Mouse (Mus musculus): ENCODE data around the gene Gdf9.

Gene Gdf9

DNA sequence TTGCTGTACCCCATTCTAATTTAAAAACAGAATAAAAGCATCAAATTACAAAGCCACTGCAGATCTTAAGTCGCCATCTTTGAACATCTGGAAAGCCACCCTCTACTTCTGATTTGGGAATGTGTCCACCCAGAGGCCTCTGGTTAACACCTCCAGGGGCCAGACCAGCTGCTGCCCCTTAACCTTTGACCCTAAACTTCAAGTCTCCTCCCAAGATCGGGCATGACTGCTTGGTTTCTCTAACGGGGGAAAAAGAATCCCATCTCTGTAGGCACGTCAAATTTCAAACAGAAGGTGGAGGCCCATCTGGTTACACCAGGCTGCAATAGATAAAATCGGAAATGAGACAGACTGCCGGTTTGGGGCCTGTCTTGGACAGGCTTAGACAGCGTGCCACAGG is 47.0 kb downstream of the Gdf9 start:
- in situ Hi-C loops (cut with MseI, MboI): no loop called here

DNA sequence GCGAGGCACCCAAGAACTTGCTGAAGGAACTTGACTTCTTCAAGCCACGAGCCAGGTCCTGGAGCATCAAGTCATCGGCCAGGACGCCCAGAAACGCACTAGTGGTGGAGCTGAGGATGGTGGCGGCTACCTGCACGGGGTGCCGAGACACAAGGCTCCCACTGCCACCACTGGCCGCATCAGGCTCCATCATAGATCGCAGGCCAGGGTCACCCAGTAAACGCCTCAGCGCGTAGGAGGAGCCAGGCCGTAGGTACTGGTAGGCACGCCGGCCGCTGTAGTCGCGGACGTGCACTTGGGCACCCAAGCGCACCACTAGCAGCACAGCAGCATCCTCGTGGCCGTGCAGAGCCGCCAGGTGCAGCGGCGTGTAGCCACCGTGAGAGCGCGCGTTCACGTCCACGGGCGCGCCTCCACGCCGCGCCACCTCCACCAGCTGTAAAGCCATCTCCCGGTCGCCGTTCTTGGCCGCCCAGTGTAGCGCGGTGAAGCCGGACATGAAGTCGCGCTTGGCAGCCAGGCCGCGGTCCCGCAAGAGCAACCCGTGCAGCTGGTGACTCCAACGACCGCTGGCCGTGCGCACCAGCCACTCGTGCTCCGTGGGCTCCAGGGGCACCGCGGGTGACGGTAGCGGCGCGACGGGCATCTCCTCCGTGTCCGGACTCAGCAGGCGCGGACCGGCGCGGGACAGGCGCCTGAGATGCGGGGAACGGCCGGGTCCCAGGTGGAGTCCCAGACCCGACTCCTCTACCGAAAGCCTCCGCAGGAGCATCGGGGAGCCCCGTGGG is 47.8 kb downstream of the Gdf9 start:
- in situ Hi-C loops (cut with MseI, MboI): no loop called here

DNA sequence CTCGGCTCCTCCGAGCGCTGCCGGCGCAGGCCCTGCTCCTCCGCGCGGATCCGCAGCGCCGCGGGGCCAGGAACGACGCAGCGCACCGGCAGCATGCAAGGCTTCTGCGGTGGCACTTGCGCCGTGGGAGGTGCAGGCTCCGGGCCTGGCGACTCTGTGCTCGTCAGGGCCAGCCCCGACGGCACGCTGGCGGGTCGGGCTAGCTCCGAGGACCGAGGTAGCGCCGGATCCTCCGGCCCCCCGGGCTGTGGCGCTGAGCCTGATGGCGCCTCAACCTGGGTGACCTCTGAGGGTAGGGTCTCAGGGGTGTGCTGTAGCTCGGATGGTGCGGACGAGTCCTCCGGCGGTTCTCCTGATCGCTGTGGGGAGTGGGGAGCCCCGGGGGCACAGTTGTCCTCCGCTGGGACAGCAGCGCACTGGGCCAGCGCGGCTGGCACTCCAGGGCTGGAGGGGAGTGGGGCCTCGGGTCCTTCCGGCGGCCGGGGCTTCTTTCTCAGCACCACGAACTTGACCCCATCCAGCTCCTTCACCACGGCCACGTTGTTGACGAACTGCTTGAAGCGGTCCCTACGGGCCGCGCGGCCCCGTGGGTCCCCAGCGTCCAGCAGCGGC is 48.5 kb downstream of the Gdf9 start:
- in situ Hi-C loops (cut with MseI, MboI): no loop called here

DNA sequence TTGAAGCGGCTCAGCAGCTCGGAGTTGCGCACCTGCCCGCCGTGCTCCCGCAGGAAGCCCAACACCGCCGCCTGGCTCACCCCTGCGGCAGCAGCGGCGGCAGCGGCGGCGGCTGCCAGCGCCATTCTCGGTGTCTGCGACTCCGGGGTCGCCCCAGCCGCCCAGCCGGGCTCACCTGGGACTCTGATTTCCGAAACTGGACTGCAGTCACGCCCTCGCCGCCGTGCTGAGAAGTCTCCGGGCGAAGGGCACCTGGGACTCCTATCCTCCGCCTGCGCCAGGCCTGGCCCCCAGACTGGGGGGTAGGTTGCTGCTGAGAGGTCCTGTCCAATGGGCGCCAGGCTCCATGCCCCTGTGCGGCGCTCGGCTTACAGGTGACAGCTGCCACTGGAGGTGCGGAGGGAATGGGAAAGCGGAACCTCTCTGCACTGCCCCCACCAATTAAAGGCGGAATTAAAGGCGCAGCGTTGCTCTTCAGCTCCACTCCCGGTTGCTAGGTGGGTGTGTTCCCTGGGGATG is 49.0 kb downstream of the Gdf9 start, which contains the start of the genes Gm9945 and Sowaha:
Gene Gm9945, plus strand, starts transcription at position 384 of the 519 bp plus-strand sequence.
Gene Sowaha, minus strand, starts transcription at position 492 of the 519 bp plus-strand sequence.
- in situ Hi-C loops (cut with MseI, MboI): no loop called here

DNA sequence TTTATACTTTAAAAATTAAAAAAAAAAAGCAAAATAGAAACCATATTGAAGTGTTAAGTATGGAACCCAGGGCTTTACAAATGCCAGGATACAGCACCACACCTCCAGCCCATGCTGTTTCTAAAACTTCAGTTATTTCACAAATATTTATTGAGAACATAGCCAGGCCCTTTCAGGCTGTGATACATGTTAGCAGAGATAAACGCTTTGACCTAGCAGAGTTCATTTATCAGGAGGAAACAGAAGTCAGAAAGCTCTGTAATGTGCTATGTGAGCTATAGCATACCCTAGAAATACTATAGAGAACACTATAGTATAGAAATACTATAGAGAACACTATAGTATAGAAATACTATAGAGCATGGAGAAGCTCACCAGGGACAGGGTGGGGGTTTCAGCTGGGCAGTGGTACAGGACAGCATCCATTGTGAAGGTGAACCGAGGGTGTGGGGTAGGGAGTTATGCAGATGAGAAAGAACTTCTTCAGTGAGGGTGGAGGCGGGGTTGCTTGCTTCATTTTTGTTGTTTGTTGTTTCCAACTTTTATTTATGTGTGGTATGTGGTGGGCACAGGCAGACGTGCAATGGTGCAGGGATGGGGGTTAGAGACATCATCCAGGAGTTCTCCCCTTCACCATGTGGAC is 50.4 kb downstream of the Gdf9 start:
- in situ Hi-C loops (cut with MseI, MboI): no loop called here

DNA sequence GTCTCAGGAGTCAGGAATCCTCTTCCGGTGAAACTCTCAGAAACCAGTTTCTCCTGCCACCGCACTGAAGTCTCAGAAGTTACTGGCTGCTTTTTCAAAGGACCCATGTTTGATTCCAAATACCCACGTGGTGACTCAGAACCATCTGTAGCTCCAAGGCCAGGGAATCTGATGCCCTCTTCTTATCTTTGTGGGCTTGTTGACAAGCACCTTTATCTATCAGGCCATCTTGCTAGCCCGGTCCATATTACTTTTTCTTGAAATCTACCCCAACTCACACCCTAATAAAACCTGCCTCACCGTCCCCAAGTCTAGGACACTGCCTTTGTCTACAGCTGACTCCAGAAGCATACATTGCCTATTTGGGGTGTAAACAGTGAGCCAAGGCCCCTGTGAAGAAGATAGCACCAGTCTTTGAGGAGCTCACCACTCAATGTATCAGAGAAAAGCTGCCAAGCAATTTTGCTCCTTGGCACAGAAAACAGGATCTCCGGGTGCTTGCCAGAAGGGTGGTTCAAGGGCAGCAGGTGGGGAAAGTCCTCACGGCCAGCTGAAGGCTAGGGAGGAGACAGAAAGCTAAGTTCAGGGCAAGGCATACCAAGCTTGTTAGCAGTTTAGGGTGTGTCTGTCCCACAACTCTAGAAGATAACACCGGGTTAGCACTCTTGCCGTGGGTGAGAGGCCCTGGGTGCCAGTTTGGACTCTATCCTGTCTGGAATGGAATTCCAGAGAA is 52.5 kb downstream of the Gdf9 start:
- in situ Hi-C loops (cut with MseI, MboI): no loop called here

DNA sequence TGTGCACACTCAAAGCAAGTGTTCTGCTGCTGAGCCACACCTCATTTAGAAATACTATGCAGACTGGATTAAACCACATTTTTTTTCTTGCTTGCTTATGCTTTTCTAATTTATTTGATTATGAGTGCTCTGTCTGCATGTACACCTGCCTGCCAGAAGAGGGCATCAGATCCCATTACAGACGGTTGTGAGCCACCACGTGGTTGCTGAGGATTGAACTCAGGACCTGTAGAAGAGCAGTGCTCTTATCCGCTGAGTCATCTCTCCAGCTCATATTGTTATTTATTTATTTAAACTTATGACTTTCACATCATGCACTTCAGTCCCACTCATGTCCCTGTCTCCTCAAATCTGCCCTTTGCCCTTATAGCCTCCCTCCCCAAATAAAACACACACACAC is 54.9 kb downstream of the Gdf9 start:
- in situ Hi-C loops (cut with MseI, MboI): no loop called here

DNA sequence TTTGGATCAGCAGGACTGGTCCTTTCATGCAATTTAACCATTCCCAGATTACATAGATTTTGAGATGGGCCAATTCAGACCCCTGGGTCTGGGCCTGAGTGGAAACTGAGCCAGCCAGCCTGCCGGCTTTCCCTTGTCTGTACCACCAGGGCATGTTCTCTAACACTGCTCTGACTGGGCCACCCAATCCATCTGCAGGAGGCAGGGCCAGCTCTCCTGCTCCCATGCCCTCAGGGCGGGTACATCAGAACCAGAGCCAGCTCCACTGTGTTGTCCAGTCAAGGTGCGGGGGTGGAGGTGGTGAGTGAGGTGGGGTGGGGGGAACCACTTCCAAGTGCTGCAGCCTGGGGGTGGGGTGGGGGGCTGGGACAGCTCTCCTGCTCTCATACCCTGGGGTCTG is 55.5 kb downstream of the Gdf9 start:
- in situ Hi-C loops (cut with MseI, MboI): no loop called here

DNA sequence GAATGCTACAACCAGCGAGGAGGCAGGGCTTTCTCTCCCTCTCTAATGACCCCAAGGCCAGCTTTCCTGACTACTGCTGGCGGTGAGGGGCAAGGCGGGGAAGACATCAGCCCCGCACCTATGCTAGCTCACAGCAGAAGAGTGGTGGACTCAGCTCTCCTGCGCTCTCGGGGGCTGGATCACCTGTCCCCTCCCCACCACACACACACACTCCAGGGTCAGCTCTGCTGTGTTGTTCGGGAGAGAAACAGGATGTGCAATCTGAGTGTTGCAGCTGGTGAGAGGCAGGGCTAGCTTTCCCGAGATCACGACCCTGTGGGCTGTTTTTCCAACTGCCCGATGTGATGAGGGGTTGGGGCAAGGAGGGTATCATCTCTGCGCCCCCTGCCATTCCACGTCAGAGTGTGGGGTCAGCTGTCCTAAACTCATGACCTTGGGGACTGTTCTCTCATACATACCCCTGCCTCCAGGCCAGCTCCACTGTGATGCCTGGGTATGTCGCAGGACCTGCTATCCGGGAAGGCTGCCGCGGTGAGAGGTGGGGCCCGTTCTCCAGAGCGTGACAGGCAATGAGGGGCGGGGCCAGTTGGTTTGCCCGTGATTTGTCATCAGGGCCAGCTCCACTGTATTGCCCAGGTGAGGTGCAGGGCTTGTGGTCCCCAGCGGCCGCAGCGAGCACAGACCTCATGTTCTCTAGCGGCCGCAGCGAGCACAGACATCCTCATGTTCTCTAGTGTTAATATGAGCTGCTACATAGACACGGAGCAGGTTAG is 56.2 kb downstream of the Gdf9 start:
- in situ Hi-C loops (cut with MseI, MboI): no loop called here

Measured in mouse trophoblast stem cell (cell line).